Mouse (Mus musculus): ENCODE measurements at regions not wholly inside any gene's neighbourhood (a gene's known extent, or its start where the extent isn't known, plus 50 kb on each side); places are given as distances from the start of the nearest gene placed in this dataset.

DNA sequence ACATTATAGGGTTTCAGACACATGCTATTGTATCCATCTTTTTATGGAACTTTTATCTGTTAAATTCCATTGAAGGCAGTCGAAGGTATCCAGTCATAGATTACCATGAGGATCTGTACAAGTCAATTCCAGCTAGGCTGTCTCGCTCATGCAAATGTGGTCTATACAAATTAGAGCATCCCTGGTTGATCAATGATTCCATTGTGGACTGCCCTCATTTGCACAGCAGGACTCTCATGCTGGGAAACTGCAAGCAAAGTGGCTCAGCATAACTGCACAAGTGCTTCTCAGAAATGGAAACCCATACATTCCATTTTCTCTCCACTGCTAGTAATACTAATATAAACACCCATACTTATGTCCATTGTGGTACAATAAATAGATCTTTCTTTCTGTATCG is 695.6 kb downstream of the Gm597 start:
- no peak for TF ChIP-seq MAX (IDR thresholded peaks at IDR 0.05)
- TF ChIP-seq USF1 (IDR thresholded peaks at IDR 0.05; ENCODE audit: low read depth), result no peak
- TF ChIP-seq CTCF (IDR thresholded peaks at IDR 0.05; ENCODE audit: control insufficient read depth, insufficient read depth, insufficient read length), result no peak
- TF ChIP-seq MYOD1 (IDR thresholded peaks at IDR 0.05; ENCODE audit: control insufficient read depth, insufficient read length, low read depth), result no peak

All from C2C12 (cell line).